Mouse (Mus musculus) testis, adult 2 months (tissue): ENCODE measurements around the gene Gm10681.

Experiments used
- CTCF ChIP-seq: fragments of 200-500 bp; IDR thresholded peaks from 2 replicates; pipeline ENCODE4 v1.5.1; 2012; ENCODE audit warnings: low read depth, mild to moderate bottlenecking, inconsistent platforms, low read length, moderate library complexity; ENCODE audit not compliant: control insufficient read depth, insufficient read depth, insufficient replicate concordance
- POLR2A ChIP-seq: fragments of 200-500 bp; IDR thresholded peaks from 2 replicates; pipeline ENCODE4 v1.6.1; 2012; ENCODE audit warnings: low read depth, mild to moderate bottlenecking, inconsistent platforms, low read length, moderate library complexity; ENCODE audit not compliant: control insufficient read depth

- TF ChIP-seq POLR2A = no peak
- TF ChIP-seq CTCF = no peak
Observed at GRCm38 (mm10) chr3:98613963-98614362, 25.4 kb upstream of the Gm10681 start.
